Mouse (Mus musculus) G1E (cell line): Measurements from ENCODE around the gene Cd247. TPM values are rescaled to one million over a fixed set of nuclear protein-coding genes. Genes with fewer than 3 reads are reported as not detected.

Source experiments
- ATAC-seq: 2 replicates; pipeline ENCODE4 v1.8.0; 2016; ENCODE audit warnings: mild to moderate bottlenecking; ENCODE audit not compliant: insufficient number of reproducible peaks, poor library complexity, low FRiP score, severe bottlenecking; ENCODE audit errors: extremely low read depth
- DNase-seq: peaks from one replicate; pipeline ENCODE4 v3.0.0; 2012; ENCODE audit warnings: low spot score
- H3K27me3 ChIP-seq: 2 replicates; pipeline ENCODE4 v1.6.1; 2012; ENCODE audit warnings: mild to moderate bottlenecking, low read length, inconsistent platforms; ENCODE audit not compliant: insufficient read depth
- H3K36me3 ChIP-seq: replicated peaks from 2 replicates; pipeline ENCODE3; 2012; ENCODE audit warnings: mild to moderate bottlenecking, inconsistent platforms
- H3K4me1 ChIP-seq: 2 replicates; pipeline ENCODE4 v1.6.1; 2012; ENCODE audit warnings: low read depth, low read length, inconsistent platforms, mixed read lengths; ENCODE audit not compliant: insufficient read depth
- H3K4me3 ChIP-seq: 2 replicates; pipeline ENCODE4 v1.5.1; 2012; ENCODE audit warnings: low read depth, mild to moderate bottlenecking, inconsistent platforms, low read length, moderate library complexity, mixed read lengths
- H3K9me3 ChIP-seq: replicated peaks from 2 replicates; pipeline ENCODE4 v1.6.1; 2012; ENCODE audit warnings: inconsistent platforms
- CTCF ChIP-seq: IDR thresholded peaks from 2 replicates; pipeline ENCODE4 v1.5.1; 2012; ENCODE audit warnings: low read depth, low read length, inconsistent platforms, mixed read lengths
- GATA1 ChIP-seq: IDR thresholded peaks from 2 replicates; pipeline ENCODE4 v1.6.1; 2012; ENCODE audit warnings: borderline replicate concordance, low read length, inconsistent platforms, mixed read lengths
- GATA2 ChIP-seq: IDR thresholded peaks from 2 replicates; pipeline ENCODE4 v1.6.1; 2012; ENCODE audit warnings: low read depth, low read length, inconsistent platforms, borderline replicate concordance
- POLR2AphosphoS5 ChIP-seq: IDR thresholded peaks from 2 replicates; pipeline ENCODE4 v1.6.1; 2012; ENCODE audit warnings: low read depth, low read length, inconsistent platforms; ENCODE audit not compliant: insufficient replicate concordance
- TAL1 ChIP-seq: conservative IDR thresholded peaks from 2 replicates; pipeline ENCODE4 v1.6.1; 2012; ENCODE audit warnings: low read depth, low read length, inconsistent platforms, mixed read lengths
- polyA plus RNA-seq: library from polyadenylated mRNA; stranded (reverse); fragments of >175 nt; gene quantifications from 2 replicates; pipeline ENCODE4 v1.2.3, GENCODE M21; 2012
- total RNA-seq, 2 experiments: library from RNA; stranded (forward) in 1 of 2; stranded (reverse) in 1 of 2; fragments of 200-1000 nt in 1 of 2; fragments of >200 nt in 1 of 2; fragmentation: Nextera tagmentation in 1 of 2; gene quantifications; 2 replicates each; pipeline ENCODE4 v1.2.3; 2014 to 2017

The Cd247 gene
- total and polyA plus RNA-seq, 3 experiments: 0.96 to 3.3 (median 1.4) TPM

GRCm38 (mm10) chr1:165801709-165802310 lies 13.3 kb downstream of the Cd247 start:
- Histone ChIP-seq H3K4me1 (no peaks in the 10 kb centered on the region; the same call in 1 of the 2 replicates), H3K27me3 (peaks cover 12% of the 10 kb centered on the region), H3K4me3 (no peak overlapping the region), H3K9me3 (no peaks in the 10 kb centered on the region), H3K36me3 (no peaks in the 10 kb centered on the region)
- ATAC-seq (no peak), DNase-seq (no peak)
- TF ChIP-seq CTCF (no peak), POLR2AphosphoS5 (no peak), GATA1 (no peak)

- Histone ChIP-seq H3K9me3 (no peaks in the 10 kb centered on the region), H3K4me3 (no peak overlapping the region), H3K27me3 (peaks cover 18% of the 10 kb centered on the region), H3K36me3 (no peaks in the 10 kb centered on the region), H3K4me1 (peaks cover 6% of the 10 kb centered on the region)
- no peak for DNase-seq
- ATAC-seq: no peak
- TF ChIP-seq POLR2AphosphoS5 (no peak), CTCF (no peak), GATA2 (no peak), TAL1 (no peak), GATA1 (no peak)
Observed at GRCm38 (mm10) chr1:165803107-165803506, 14.6 kb downstream of the Cd247 start.

DNA sequence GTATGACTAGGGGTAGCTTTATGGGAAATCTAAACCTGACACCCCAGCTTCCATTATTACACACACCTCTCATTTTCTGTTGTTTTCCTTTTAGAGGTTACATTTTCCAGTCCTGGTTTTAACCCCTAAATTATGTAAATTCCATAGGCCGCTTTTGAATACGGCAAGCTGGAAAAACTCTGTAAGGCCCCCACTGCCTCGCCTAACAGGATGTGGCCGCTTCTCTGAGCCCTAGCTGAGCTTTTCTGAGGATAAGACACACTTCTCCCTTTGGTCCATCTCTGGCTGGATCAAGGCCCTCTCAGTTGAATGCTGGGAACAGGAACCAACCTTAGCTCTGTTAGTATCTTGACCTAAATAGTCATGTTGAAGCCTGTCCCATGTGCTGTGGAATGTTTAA lies 15.7 kb downstream of the Cd247 start:
- ATAC-seq: no peak
- Histone ChIP-seq H3K9me3 (no peaks in the 10 kb centered on the region), H3K36me3 (no peaks in the 10 kb centered on the region), H3K27me3 (peaks cover 19% of the 10 kb centered on the region), H3K4me1 (peaks cover 6% of the 10 kb centered on the region), H3K4me3 (no peak overlapping the region)
- TF ChIP-seq TAL1 (no peak), GATA1 (no peak), POLR2AphosphoS5 (no peak), GATA2 (no peak), CTCF (no peak)
- DNase-seq: no peak

GRCm38 (mm10) chr1:165810633-165811032 lies 22.2 kb downstream of the Cd247 start:
- Histone ChIP-seq H3K4me3 (no peak overlapping the region), H3K36me3 (no peaks in the 10 kb centered on the region), H3K4me1 (peaks cover 30% of the 10 kb centered on the region), H3K9me3 (no peaks in the 10 kb centered on the region), H3K27me3 (peaks cover 25% of the 10 kb centered on the region)
- TF ChIP-seq GATA1 (no peak), TAL1 (no peak), GATA2 (no peak), CTCF (no peak), POLR2AphosphoS5 (no peak)
- no peak for ATAC-seq
- DNase-seq: no peak

GRCm38 (mm10) chr1:165811170-165811569 lies 22.7 kb downstream of the Cd247 start:
- Histone ChIP-seq H3K27me3 (peaks cover 26% of the 10 kb centered on the region), H3K4me1 (peaks cover 31% of the 10 kb centered on the region), H3K4me3 (no peak overlapping the region), H3K9me3 (no peaks in the 10 kb centered on the region), H3K36me3 (no peaks in the 10 kb centered on the region)
- ATAC-seq: peak; percentile 84
- peak; percentile 25 for DNase-seq
- TF ChIP-seq TAL1: no peak

DNA sequence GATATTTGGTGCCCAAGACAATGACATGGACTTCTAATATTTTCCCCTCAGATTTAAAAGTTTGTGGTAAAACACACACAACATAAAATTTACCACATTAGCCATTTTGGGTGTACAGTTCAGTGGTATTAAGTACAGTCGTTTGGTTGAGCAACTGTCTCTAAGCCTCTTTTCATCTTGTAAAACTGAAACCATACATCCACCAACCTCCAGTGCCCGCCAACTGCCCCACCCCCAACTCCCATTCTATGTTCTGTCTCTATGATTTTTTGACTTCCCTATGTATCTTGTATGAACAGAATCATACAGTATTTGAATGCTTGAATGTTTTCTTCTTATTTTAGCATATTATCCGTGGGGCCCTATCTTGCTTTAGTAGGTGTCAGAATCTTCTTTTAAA lies 24.3 kb downstream of the Cd247 start:
- TF ChIP-seq TAL1: no peak
- TF ChIP-seq POLR2AphosphoS5: no peak
- no peak for TF ChIP-seq GATA2
- TF ChIP-seq GATA1: no peak
- no peak for TF ChIP-seq CTCF
- H3K9me3 ChIP-seq: no peaks in the 10 kb centered on the region
- H3K4me1 ChIP-seq: peaks cover 43% of the 10 kb centered on the region
- DNase-seq (no peak), ATAC-seq (no peak)
- H3K36me3 ChIP-seq: no peaks in the 10 kb centered on the region
- peaks cover 27% of the 10 kb centered on the region for H3K27me3 ChIP-seq
- no peak overlapping the region for H3K4me3 ChIP-seq

DNA sequence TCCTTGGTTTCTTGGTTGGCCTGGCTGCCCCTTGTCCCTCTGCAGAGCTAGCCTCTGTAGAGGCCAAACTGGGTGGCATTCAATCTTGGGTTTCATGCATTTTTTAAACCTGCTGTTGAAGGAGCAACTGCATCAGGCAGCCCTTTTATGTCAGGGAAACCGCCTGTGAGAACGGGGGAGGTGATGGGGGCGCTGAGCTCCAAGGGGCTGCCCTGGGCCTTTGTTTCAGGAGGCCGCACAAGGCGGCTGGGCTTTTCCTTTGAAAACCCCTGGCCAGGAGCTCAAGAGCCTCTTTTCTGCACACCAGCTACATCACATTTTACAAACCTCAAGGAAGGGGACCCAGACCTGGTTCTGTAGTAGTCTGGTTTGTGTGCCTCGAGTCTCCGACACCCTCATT lies 25.6 kb downstream of the Cd247 start:
- TF ChIP-seq GATA1 (no peak), POLR2AphosphoS5 (no peak), TAL1 (no peak), GATA2 (no peak), CTCF (no peak)
- Histone ChIP-seq H3K27me3 (peaks cover 23% of the 10 kb centered on the region), H3K36me3 (no peaks in the 10 kb centered on the region), H3K9me3 (no peaks in the 10 kb centered on the region), H3K4me3 (no peak overlapping the region), H3K4me1 (peaks cover 52% of the 10 kb centered on the region)
- ATAC-seq (no peak), DNase-seq (no peak)
